Mouse (Mus musculus) spleen, embryonic (tissue): Measurements from ENCODE around the gene Tbc1d5.

Experiments
- CTCF ChIA-PET: fragments of 350-600 bp; sonication (Branson Sonifier 250); formaldehyde crosslinking; loops from one replicate; lab custom pipeline; 2022; lab: Charles Lee

Tbc1d5 gene

GRCm38 (mm10) chr17:51104294-51104693 is 74.9 kb downstream of the Tbc1d5 start:
- CTCF ChIA-PET: no interaction called here

GRCm38 (mm10) chr17:51043869-51044268 is 135.3 kb downstream of the Tbc1d5 start:
- CTCF ChIA-PET: no interaction called here

- CTCF ChIA-PET: interaction anchor here (0.7 kb wide), 1 partner anchor 886 kb away, joined by 4 read pairs; no protein-coding TSS in a partner anchor
Observed at GRCm38 (mm10) chr17:51040861-51041260, 138.3 kb downstream of the Tbc1d5 start.

GRCm38 (mm10) chr17:51023227-51023626 is 155.9 kb downstream of the Tbc1d5 start:
- CTCF ChIA-PET: no interaction called here

GRCm38 (mm10) chr17:51016384-51016783 is 162.8 kb downstream of the Tbc1d5 start:
- CTCF ChIA-PET: no interaction called here

- CTCF ChIA-PET: interaction anchor here (0.6 kb wide), 2 partner anchors 9 to 367 kb away, joined by 12 to 20 read pairs; no protein-coding TSS in a partner anchor
Observed at GRCm38 (mm10) chr17:51013908-51014307, 165.2 kb downstream of the Tbc1d5 start.

- CTCF ChIA-PET: no interaction called here
Observed at GRCm38 (mm10) chr17:51003179-51003578, 176.0 kb downstream of the Tbc1d5 start.

GRCm38 (mm10) chr17:50998216-50998615 is 180.9 kb downstream of the Tbc1d5 start:
- CTCF ChIA-PET: no interaction called here

- CTCF ChIA-PET: interaction anchor here (0.6 kb wide), 1 partner anchor 265 kb away, joined by 3 read pairs; no protein-coding TSS in a partner anchor
Observed at GRCm38 (mm10) chr17:50993294-50993993, 185.7 kb downstream of the Tbc1d5 start.

GRCm38 (mm10) chr17:50990770-50991405 is 188.3 kb downstream of the Tbc1d5 start:
- CTCF ChIA-PET: interaction anchor here (0.5 to 0.6 kb wide), 2 partner anchors 384 to 880 kb away, joined by 7 to 35 read pairs; no protein-coding TSS in a partner anchor

GRCm38 (mm10) chr17:50987935-50988334 is 191.2 kb downstream of the Tbc1d5 start:
- CTCF ChIA-PET: no interaction called here

GRCm38 (mm10) chr17:50981933-50982332 is 197.2 kb downstream of the Tbc1d5 start:
- CTCF ChIA-PET: no interaction called here

- CTCF ChIA-PET: no interaction called here
Observed at GRCm38 (mm10) chr17:50972142-50972541, 207.0 kb downstream of the Tbc1d5 start.

GRCm38 (mm10) chr17:50966147-50966546 is 213.0 kb downstream of the Tbc1d5 start:
- CTCF ChIA-PET: interaction anchor here (0.6 kb wide), 1 partner anchor 39 kb away, joined by 3 read pairs; no protein-coding TSS in a partner anchor

- CTCF ChIA-PET: no interaction called here
Observed at GRCm38 (mm10) chr17:50954313-50954712, 224.8 kb downstream of the Tbc1d5 start.

- CTCF ChIA-PET: no interaction called here
Observed at GRCm38 (mm10) chr17:50922308-50922707, 256.8 kb downstream of the Tbc1d5 start.

- CTCF ChIA-PET: interaction anchor here (0.6 kb wide), 1 partner anchor 183 kb away, joined by 9 read pairs; no protein-coding TSS in a partner anchor
Observed at GRCm38 (mm10) chr17:50915216-50915615, 263.9 kb downstream of the Tbc1d5 start.

GRCm38 (mm10) chr17:50908568-50909335 is 270.4 kb downstream of the Tbc1d5 start:
- CTCF ChIA-PET: no interaction called here

GRCm38 (mm10) chr17:50908160-50908559 is 271.0 kb downstream of the Tbc1d5 start:
- CTCF ChIA-PET: no interaction called here

GRCm38 (mm10) chr17:50906630-50907029 is 272.5 kb downstream of the Tbc1d5 start:
- CTCF ChIA-PET: no interaction called here

GRCm38 (mm10) chr17:50904463-50904862 is 274.7 kb downstream of the Tbc1d5 start:
- CTCF ChIA-PET: no interaction called here

GRCm38 (mm10) chr17:50897867-50898266 is 281.3 kb downstream of the Tbc1d5 start:
- CTCF ChIA-PET: no interaction called here
